Comparison of ENCODE assay signal across 11 mouse cellular contexts in genomic region chr14:55713729-55714122, GRCm38 (mm10). TPM values are rescaled to one million over a fixed set of nuclear protein-coding genes. Genes with fewer than 3 reads are reported as not detected.
A peak's percentile ranks its signal among the peaks of the same experiment; 100 is the strongest.
DNase-seq lines count a peak whose midpoint lies in the region; ATAC-seq and TF ChIP-seq lines count a peak whose summit lies in the region.
"Had no signal": no experiment of that assay in that cellular context is flagged by ENCODE, and none has a peak within 500 bp of the region (broad histone marks: within the 10 kb centered on the region; RNA-seq: fewer than 3 reads in every experiment).

Gene Tgm1 (minus strand): TSS chr14:55713926.

- no peak within 1 kb of the TSS for H3K27ac ChIP-seq in gastrocnemius, adult 2 months
- H3K27ac ChIP-seq in lung, embryonic 14.5 days (ENCODE audit: low read depth), result peak within 1 kb of the TSS; percentile 38; the same call in 1 of the 2 replicates
- H3K27ac ChIP-seq in embryonic facial prominence, embryonic 12.5 days, result no peak within 1 kb of the TSS
- H3K27ac ChIP-seq in liver, embryonic 16.5 days (ENCODE audit: low read length), result no peak within 1 kb of the TSS
- H3K27ac ChIP-seq: layer of hippocampus, adult 2 months had no signal

- H3K4me2 ChIP-seq in lung, embryonic 14.5 days, result peak within 1 kb of the TSS; percentile 59
- peak within 1 kb of the TSS; percentile 24 for H3K4me2 ChIP-seq in embryonic facial prominence, embryonic 12.5 days (replicated peaks)
- peak within 1 kb of the TSS; percentile 62 for H3K4me2 ChIP-seq in liver, embryonic 16.5 days (ENCODE audit: low read depth, low read length)

- DNase-seq in gastrocnemius, adult 2 months, result no peak
- no peak for DNase-seq in gastrocnemius, postnatal 4 days (ENCODE audit: low spot score in 2 of 2)
- DNase-seq in lung, embryonic 14.5 days, result no peak
- no peak for DNase-seq in lung, postnatal 36 days
- no peak for DNase-seq in right cerebral cortex, postnatal 4 days
- DNase-seq: cerebellum, postnatal 25 days; midbrain, embryonic 14.5 days had no signal

- ATAC-seq in lung, embryonic 14.5 days (ENCODE audit: insufficient read depth), result peak; percentile 48; the same call in 1 of the 2 replicates
- ATAC-seq in embryonic facial prominence, embryonic 12.5 days (ENCODE audit: insufficient number of reproducible peaks, insufficient read depth, low FRiP score, low TSS enrichment), result no peak
- no peak for ATAC-seq in liver, embryonic 16.5 days (ENCODE audit: low read depth)
- no peak for ATAC-seq in megakaryocyte progenitor cell, adult 5-6 weeks (replicated peaks; ENCODE audit: poor library complexity)

- peak within 1 kb of the TSS; percentile 46 for H3K9ac ChIP-seq in lung, embryonic 14.5 days
- H3K9ac ChIP-seq in embryonic facial prominence, embryonic 12.5 days, result peak within 1 kb of the TSS; percentile 3; the same call in 1 of the 2 replicates
- H3K9ac ChIP-seq in liver, embryonic 16.5 days (ENCODE audit: low read depth, low read length), result peak within 1 kb of the TSS; percentile 40; the same call in 1 of the 2 replicates

- no peak for TF ChIP-seq CTCF in gastrocnemius, adult 2 months (IDR thresholded peaks at IDR 0.05)
- no peak for TF ChIP-seq CTCF in lung, embryonic 14.5 days (IDR thresholded peaks at IDR 0.05; ENCODE audit: low read depth)

- H3K27me3 ChIP-seq in lung, embryonic 14.5 days (ENCODE audit: insufficient read depth, low read length), result peaks cover 3% of the 10 kb centered on the region; the same call in 1 of the 2 replicates
- H3K27me3 ChIP-seq in embryonic facial prominence, embryonic 12.5 days, result peaks cover 22% of the 10 kb centered on the region
- H3K27me3 ChIP-seq in liver, embryonic 16.5 days (ENCODE audit: control insufficient read depth, insufficient read depth, low read depth, low read length), result no peaks in the 10 kb centered on the region; the same call in 1 of the 2 replicates

- peaks cover 25% of the 10 kb centered on the region for H3K36me3 ChIP-seq in lung, embryonic 14.5 days (ENCODE audit: insufficient read depth)
- H3K36me3 ChIP-seq in embryonic facial prominence, embryonic 12.5 days, result peaks cover 19% of the 10 kb centered on the region; the same call in 1 of the 2 replicates
- H3K36me3 ChIP-seq in liver, embryonic 16.5 days (ENCODE audit: control insufficient read depth, insufficient read depth), result no peaks in the 10 kb centered on the region; the same call in 1 of the 2 replicates

- no peaks in the 10 kb centered on the region for H3K4me1 ChIP-seq in lung, embryonic 14.5 days (ENCODE audit: insufficient read depth)
- H3K4me1 ChIP-seq in embryonic facial prominence, embryonic 12.5 days, result 0 out of 2 replicates have a peak, but pooled peaks cover 6% of the 10 kb centered on the region
- peaks cover 16% of the 10 kb centered on the region for H3K4me1 ChIP-seq in liver, embryonic 16.5 days (ENCODE audit: control insufficient read depth, low read depth, low read length)

- intact Hi-C loops in gastrocnemius, adult 2 months (cut with DNase I), result no loop called here

- no peaks in the 10 kb centered on the region for H3K9me3 ChIP-seq in lung, embryonic 14.5 days (ENCODE audit: low read depth, low read length)
- H3K9me3 ChIP-seq in embryonic facial prominence, embryonic 12.5 days, result no peaks in the 10 kb centered on the region
- H3K9me3 ChIP-seq in liver, embryonic 16.5 days (replicated peaks; ENCODE audit: control insufficient read depth, low read length), result no peaks in the 10 kb centered on the region

- WGBS in lung, embryonic 14.5 days, result 12% methylated on average over 4 of the region's 4 CpGs
- 30% methylated on average over 4 of the region's 4 CpGs for WGBS in embryonic facial prominence, embryonic 12.5 days
- WGBS in liver, embryonic 16.5 days (ENCODE audit: insufficient replicate concordance), result 18% methylated on average over 4 of the region's 4 CpGs

- peak within 1 kb of the TSS; percentile 48 for H3K4me3 ChIP-seq in gastrocnemius, adult 2 months
- H3K4me3 ChIP-seq in lung, embryonic 14.5 days (ENCODE audit: low read depth, low read length), result 0 out of 2 replicates have a peak within 1 kb of the TSS, but pooled peaks have one; percentile 18
- 0 out of 2 replicates have a peak within 1 kb of the TSS, but pooled peaks have one; percentile 1 for H3K4me3 ChIP-seq in embryonic facial prominence, embryonic 12.5 days
- peak within 1 kb of the TSS; percentile 52 for H3K4me3 ChIP-seq in liver, embryonic 16.5 days (ENCODE audit: low read depth, low read length)
- H3K4me3 ChIP-seq: layer of hippocampus, adult 2 months had no signal

RNA-seq across cellular contexts. Expression of gene Tgm1, which starts in this region (rescaled TPM):
- under 1 TPM in 1 of 2 experiments, not detected in 1; 0.11 TPM for total RNA-seq in gastrocnemius, adult 2 months (2021)
- under 1 TPM; 0.39 to 0.49 TPM for total RNA-seq in gastrocnemius, postnatal 4 days (2021)
- 0.89 and 1.3 TPM in 2 replicates for polyA plus RNA-seq in lung, embryonic 14.5 days (2014; fragmentation: Nextera tagmentation; extraction: Ambion mirVana)
- 1.6 and 1.7 TPM in 2 replicates for polyA plus RNA-seq in embryonic facial prominence, embryonic 12.5 days (2016; fragmentation: Nextera tagmentation; extraction: Ambion mirVana)
- polyA plus RNA-seq in liver, embryonic 16.5 days (2015; fragmentation: Nextera tagmentation; extraction: Ambion mirVana), result 2.8 and 3.1 TPM in 2 replicates
- 0.35 and 0.61 TPM in 2 replicates for total RNA-seq in megakaryocyte progenitor cell, adult 5-6 weeks (2015)
- 0.20 and 1.1 TPM in 2 replicates for total RNA-seq in megakaryocyte progenitor cell, adult 5-6 weeks (2017)
- total RNA-seq: layer of hippocampus, adult 2 months had no signal

Comparison
In these comparisons a context has a peak if more than half of its experiments do, and no peak if none do; other contexts are left out.
1. H3K4me3 ChIP-seq: peak in every context shown above with its lines; median percentile 52 in liver, embryonic 16.5 days; 48 in gastrocnemius, adult 2 months; 18 in lung, embryonic 14.5 days; 1 in embryonic facial prominence, embryonic 12.5 days.